Mouse (Mus musculus): ENCODE data around the gene Olfr1440.
A peak's percentile ranks its signal among the peaks of the same experiment; 100 is the strongest.

Gene Olfr1440

GRCm38 (mm10) chr19:12386979-12387378 is at the start of gene Olfr1440:
TSS of gene Olfr1440 (plus strand) at chr19:12387279.
- no peak for DNase-seq (ENCODE audit: low spot score)

GRCm38 (mm10) chr19:12373004-12373403 is 14.1 kb upstream of the Olfr1440 start:
- DNase-seq (ENCODE audit: low spot score), result no peak

- no peak for DNase-seq (ENCODE audit: low spot score)
Observed at GRCm38 (mm10) chr19:12374465-12375025, 12.5 kb upstream of the Olfr1440 start.

- peak; percentile 10 for DNase-seq (ENCODE audit: low spot score)
Observed at GRCm38 (mm10) chr19:12413737-12414136, 26.7 kb downstream of the Olfr1440 start.

GRCm38 (mm10) chr19:12417361-12417760 is 30.3 kb downstream of the Olfr1440 start, which contains the start of gene Olfr1441:
TSS of gene Olfr1441 (plus strand) at chr19:12417433.
- no peak for DNase-seq (ENCODE audit: low spot score)

- no peak for DNase-seq (ENCODE audit: low spot score)
Observed at GRCm38 (mm10) chr19:12418312-12418711, 31.2 kb downstream of the Olfr1440 start.

GRCm38 (mm10) chr19:12420555-12420954 is 33.5 kb downstream of the Olfr1440 start:
- no peak for DNase-seq (ENCODE audit: low spot score)

- DNase-seq (ENCODE audit: low spot score), result no peak
Observed at GRCm38 (mm10) chr19:12421680-12422079, 34.6 kb downstream of the Olfr1440 start.

- DNase-seq (ENCODE audit: low spot score), result no peak
Observed at GRCm38 (mm10) chr19:12427101-12427500, 40.0 kb downstream of the Olfr1440 start.

GRCm38 (mm10) chr19:12427605-12428004 is 40.5 kb downstream of the Olfr1440 start, which contains the start of gene Pfpl:
TSS of gene Pfpl (plus strand) at chr19:12427905.
- DNase-seq (ENCODE audit: low spot score), result no peak

- peak; percentile 67 for DNase-seq (ENCODE audit: low spot score)
Observed at GRCm38 (mm10) chr19:12433033-12433432, 46.0 kb downstream of the Olfr1440 start.

GRCm38 (mm10) chr19:12435011-12435416 is 47.9 kb downstream of the Olfr1440 start:
- no peak for DNase-seq (ENCODE audit: low spot score)

GRCm38 (mm10) chr19:12435750-12436524 is 48.9 kb downstream of the Olfr1440 start:
- DNase-seq (ENCODE audit: low spot score), result no peak

GRCm38 (mm10) chr19:12439581-12439980 is 52.5 kb downstream of the Olfr1440 start:
- DNase-seq (ENCODE audit: low spot score), result no peak

- DNase-seq (ENCODE audit: low spot score), result no peak
Observed at GRCm38 (mm10) chr19:12440103-12440725, 53.1 kb downstream of the Olfr1440 start.

- DNase-seq (ENCODE audit: low spot score), result no peak
Observed at GRCm38 (mm10) chr19:12442560-12442959, 55.5 kb downstream of the Olfr1440 start.

- no peak for DNase-seq (ENCODE audit: low spot score)
Observed at GRCm38 (mm10) chr19:12445014-12445413, 57.9 kb downstream of the Olfr1440 start.

Data from embryo, embryonic 10.5 days (tissue).